Mouse (Mus musculus) heart, embryonic 14.5 days (tissue): Measurements from ENCODE around the gene Midn. TPM values are rescaled to one million over a fixed set of nuclear protein-coding genes. Genes with fewer than 3 reads are reported as not detected.

Source experiments
- ATAC-seq: fragments of 200-750 bp; cut with Nextera tagmentation; 2 replicates; pipeline ENCODE4 v1.8.0; 2017; ENCODE audit warnings: low read depth, moderate TSS enrichment; ENCODE audit not compliant: insufficient number of reproducible peaks, insufficient read depth, low FRiP score
- H3K27ac ChIP-seq, 2 experiments: fragments of 200-500 bp in 1 of 2; fragments of 300-500 bp in 1 of 2; sonication (generic) in 1 of 2; replicated peaks in 1 of 2; 2 replicates each; pipeline ENCODE4 v1.5.1; 2012 to 2014; ENCODE audit warnings: low read depth in 2 of 2, low read length in 2 of 2, control low read depth in 1 of 2, mild to moderate bottlenecking in 1 of 2, mixed read lengths in 1 of 2; ENCODE audit not compliant: control insufficient read depth in 1 of 2, insufficient read depth in 1 of 2
- H3K27me3 ChIP-seq: fragments of 300-500 bp; sonication (generic); 2 replicates; pipeline ENCODE4 v1.6.1; 2014; ENCODE audit warnings: mild to moderate bottlenecking, low read length, control low read depth; ENCODE audit not compliant: control insufficient read depth, insufficient read depth
- H3K36me3 ChIP-seq: fragments of 300-500 bp; sonication (generic); 2 replicates; pipeline ENCODE4 v1.6.1; 2014; ENCODE audit warnings: mild to moderate bottlenecking, control low read depth, low read length, mixed read lengths; ENCODE audit not compliant: control insufficient read depth, insufficient read depth
- H3K4me1 ChIP-seq, 2 experiments: fragments of 200-500 bp in 1 of 2; fragments of 300-500 bp in 1 of 2; sonication (generic) in 1 of 2; 2 replicates each; pipeline ENCODE4 v1.6.1; 2012 to 2014; ENCODE audit warnings: low read length in 2 of 2, control low read depth in 1 of 2, mixed read lengths in 1 of 2; ENCODE audit not compliant: control insufficient read depth in 2 of 2, insufficient read depth in 2 of 2
- H3K4me2 ChIP-seq: fragments of 300-500 bp; sonication (generic); 2 replicates; pipeline ENCODE4 v1.6.1; 2014; ENCODE audit warnings: mild to moderate bottlenecking, low read length
- H3K4me3 ChIP-seq, 2 experiments: fragments of 200-500 bp in 1 of 2; fragments of 300-500 bp in 1 of 2; sonication (generic) in 1 of 2; 2 replicates each; pipeline ENCODE4 v1.5.1; 2012 to 2014; ENCODE audit warnings: low read length in 2 of 2, mild to moderate bottlenecking in 2 of 2, control low read depth in 1 of 2, low read depth in 1 of 2, moderate library complexity in 1 of 2; ENCODE audit not compliant: control insufficient read depth in 1 of 2, insufficient read depth in 1 of 2
- H3K9ac ChIP-seq: fragments of 300-500 bp; sonication (generic); 2 replicates; pipeline ENCODE4 v1.6.1; 2014; ENCODE audit warnings: mild to moderate bottlenecking, low read length
- H3K9me3 ChIP-seq: fragments of 300-500 bp; sonication (generic); 2 replicates; pipeline ENCODE4 v1.6.1; 2016; ENCODE audit warnings: low read length, control low read depth; ENCODE audit not compliant: control insufficient read depth
- WGBS: fragments of 180-500 bp; shearing (Covaris S2); extraction: QIAGEN DNeasy Blood & Tissue Kit; methylation state at CpG from one replicate; pipeline ENCODE4 v1.1.7; 2014; 5-methylcytosine and 5-hydroxymethylcytosine counted together
- polyA plus RNA-seq: library from polyadenylated mRNA; unstranded; fragments of >200 nt; fragmentation: Nextera tagmentation; extraction: Ambion mirVana; gene quantifications from 2 replicates; pipeline ENCODE4 v1.2.1, GENCODE M21; 2014

Midn gene
- 21.2 and 25.8 TPM in 2 replicates for polyA plus RNA-seq

DNA sequence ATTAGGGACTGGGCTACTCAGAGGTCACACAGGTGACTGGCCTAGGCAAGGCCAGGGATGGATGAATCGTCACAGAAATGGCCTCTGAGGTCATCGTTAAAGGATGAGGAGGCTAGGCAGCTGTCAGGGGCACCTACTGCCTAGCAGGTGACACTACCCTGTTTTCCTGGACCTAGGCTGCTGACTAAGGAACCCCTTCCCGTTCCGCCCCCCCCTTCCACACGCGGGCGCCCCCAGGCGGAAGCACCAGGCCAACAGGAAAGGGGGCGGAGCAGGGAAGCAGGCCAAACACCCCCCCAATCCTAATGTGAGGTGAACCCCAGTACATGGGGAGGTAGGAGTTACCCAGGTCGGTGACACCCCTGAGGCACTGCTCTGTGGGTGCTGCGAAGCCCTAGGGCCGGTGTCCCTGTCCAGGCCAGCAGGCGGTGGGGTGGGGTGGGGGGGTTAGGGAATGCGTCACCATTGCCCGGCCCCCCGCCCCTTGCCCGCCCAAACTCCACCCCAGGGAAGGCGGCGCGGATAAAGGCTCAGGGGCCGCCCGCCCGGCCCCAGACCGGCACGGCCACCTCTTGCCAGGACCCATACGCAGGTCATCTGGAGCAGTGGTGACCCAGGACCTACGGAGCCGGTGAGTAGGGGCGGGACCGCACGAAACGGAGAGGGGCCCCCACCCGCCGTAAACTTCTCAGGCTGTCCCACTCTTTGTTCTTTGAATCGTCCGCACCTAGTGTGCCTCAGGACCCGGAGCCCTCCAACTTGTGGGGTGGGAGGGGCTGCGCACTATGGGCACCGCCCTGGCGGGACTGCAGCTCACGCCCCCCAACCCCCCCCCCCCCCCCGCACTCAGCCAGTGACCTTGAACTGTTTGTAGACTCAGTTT, at the start of gene Midn:
Gene Midn (plus strand): TSS at position 554 of the 883 bp plus-strand sequence.
- H3K9ac ChIP-seq = peak within 1 kb of the TSS; percentile 99
- H3K36me3 ChIP-seq = peaks cover 71% of the 10 kb centered on the region
- peak; percentile 51 for ATAC-seq
- WGBS = under 1% methylated on average over 33 of the region's 42 CpGs
- no peaks in the 10 kb centered on the region for H3K9me3 ChIP-seq
- H3K4me1 ChIP-seq = peaks cover 26 to 51% of the 10 kb centered on the region in 2 experiments
- H3K4me3 ChIP-seq = peak within 1 kb of the TSS; percentile 83 to 85
- H3K4me2 ChIP-seq = peak within 1 kb of the TSS; percentile 77
- peak within 1 kb of the TSS; percentile 99 for H3K27ac ChIP-seq
- H3K27me3 ChIP-seq = no peaks in the 10 kb centered on the region

DNA sequence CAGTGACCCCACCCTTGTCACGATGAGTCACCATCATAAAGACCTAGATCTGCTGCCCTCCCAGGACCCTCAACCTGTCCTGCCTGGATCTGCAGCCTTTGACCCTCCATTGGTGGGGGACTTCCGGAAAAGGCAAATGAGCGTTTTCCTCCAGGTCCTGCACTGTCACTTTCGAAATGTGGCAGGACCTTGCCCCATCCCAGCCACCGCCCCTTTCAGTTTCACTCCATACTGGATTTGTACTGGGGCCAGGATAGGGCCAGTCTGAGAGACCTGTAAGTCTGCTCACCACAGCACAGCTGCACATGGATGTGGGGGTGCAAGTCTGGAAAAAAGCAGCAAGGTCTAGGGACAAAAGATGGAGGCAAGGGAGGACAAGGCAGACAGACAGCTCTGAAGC, 49.4 kb upstream of the Midn start:
- Histone ChIP-seq H3K4me1 (peaks cover 37 to 65% of the 10 kb centered on the region in 2 experiments), H3K4me2 (no peak overlapping the region), H3K9ac (no peak overlapping the region), H3K9me3 (no peaks in the 10 kb centered on the region), H3K27ac (no peak overlapping the region), H3K27me3 (no peaks in the 10 kb centered on the region), H3K4me3 (no peak overlapping the region), H3K36me3 (no peaks in the 10 kb centered on the region)
- ATAC-seq = no peak
- 68% methylated on average over 5 of the region's 5 CpGs for WGBS

DNA sequence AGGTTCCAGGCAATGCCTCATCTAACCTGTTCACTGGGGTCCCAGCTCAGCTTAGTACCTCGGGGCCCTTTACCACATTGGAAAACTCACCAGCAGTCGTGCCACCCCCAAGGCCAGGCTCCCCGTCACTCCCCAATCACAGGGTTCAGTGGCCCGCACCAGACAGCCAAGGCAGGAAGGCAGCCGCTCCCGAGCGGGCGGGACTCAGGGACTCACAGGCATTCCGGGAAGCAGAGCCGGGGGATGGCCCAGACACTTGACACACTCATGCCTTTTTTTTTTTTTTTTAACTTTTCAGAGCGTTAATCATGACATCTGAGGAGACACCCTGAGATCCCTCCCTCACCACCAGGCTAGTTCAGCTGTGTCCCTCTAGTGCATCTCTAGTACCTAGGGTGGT, 47.1 kb upstream of the Midn start:
- Histone ChIP-seq H3K4me2 (peak overlapping the region; percentile 72), H3K4me3 (peak overlapping the region; percentile 5 to 88; a peak in 3 of 4 replicates), H3K36me3 (no peaks in the 10 kb centered on the region), H3K9ac (peak overlapping the region; percentile 95), H3K4me1 (peaks cover 29 to 43% of the 10 kb centered on the region in 2 experiments), H3K9me3 (no peaks in the 10 kb centered on the region), H3K27me3 (no peaks in the 10 kb centered on the region), H3K27ac (0 out of 4 replicates have a peak overlapping the region, but pooled peaks of 1 of the 2 experiments have one; percentile 9)
- 44% methylated on average over 11 of the region's 11 CpGs for WGBS
- no peak for ATAC-seq

DNA sequence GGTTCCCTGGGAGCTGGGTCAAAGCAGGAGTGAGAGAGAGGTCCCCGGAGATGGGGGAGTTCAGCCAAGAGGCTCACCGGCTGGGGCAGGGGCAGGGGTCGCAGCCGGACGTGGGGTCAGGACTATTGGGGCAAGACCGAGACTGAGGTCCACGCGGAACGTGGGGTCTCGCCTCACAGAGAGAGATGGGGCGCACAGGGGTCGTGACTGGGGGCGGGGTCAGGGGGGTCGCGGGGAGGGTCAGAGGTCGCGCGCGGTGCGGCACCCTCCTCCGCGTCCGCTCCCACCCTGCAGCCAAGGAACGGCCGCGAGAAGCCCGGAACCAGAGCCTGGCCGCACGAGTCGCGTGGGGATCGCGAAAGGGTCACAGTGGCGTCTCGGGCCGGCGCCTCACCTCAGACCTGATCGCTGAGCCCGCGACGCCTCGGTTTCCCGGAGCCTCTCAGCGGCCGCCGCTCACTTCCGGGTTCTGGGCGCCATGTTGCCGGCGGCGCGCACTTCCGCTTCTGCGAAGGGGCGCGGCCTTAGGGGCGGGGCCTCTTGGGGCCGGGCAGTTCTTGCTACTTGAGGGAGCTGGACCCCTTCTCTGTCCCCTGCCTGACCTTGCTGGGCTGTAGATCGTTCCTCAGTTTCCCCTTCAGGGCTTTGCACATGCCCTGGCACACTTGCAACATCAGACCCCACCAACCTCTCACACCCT, 45.7 kb upstream of the Midn start:
- H3K9me3 ChIP-seq = no peaks in the 10 kb centered on the region
- H3K36me3 ChIP-seq = no peaks in the 10 kb centered on the region
- ATAC-seq = peak; percentile 55
- no peaks in the 10 kb centered on the region for H3K27me3 ChIP-seq
- H3K9ac ChIP-seq = peak overlapping the region; percentile 95
- WGBS = under 1% methylated on average over 49 of the region's 59 CpGs
- peaks cover 21 to 31% of the 10 kb centered on the region in 2 experiments for H3K4me1 ChIP-seq
- peak overlapping the region; percentile 88 to 90 for H3K4me3 ChIP-seq
- H3K4me2 ChIP-seq = peak overlapping the region; percentile 72
- peak overlapping the region; percentile 51 to 66; a peak in 3 of 4 replicates for H3K27ac ChIP-seq

DNA sequence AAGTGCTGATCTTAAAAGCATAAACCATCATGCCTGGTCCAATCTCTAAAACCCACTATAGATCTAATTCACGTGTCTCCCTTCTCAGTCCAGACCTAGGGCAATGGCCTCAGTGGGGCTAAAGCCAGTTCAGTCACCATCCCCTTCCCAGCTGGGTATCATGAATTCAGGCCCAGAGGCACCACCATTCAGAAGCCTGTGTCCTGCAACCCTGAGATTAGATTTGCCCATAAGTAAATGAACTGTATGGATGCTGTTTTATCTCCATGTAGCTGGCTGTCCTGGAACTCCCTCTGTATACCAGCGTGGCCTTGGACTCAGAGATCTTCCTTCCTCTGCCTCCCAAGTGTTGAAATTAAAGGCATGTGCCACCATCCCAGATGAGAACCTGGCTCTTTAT, 45.0 kb upstream of the Midn start:
- peak overlapping the region; percentile 95 for H3K9ac ChIP-seq
- H3K9me3 ChIP-seq = no peaks in the 10 kb centered on the region
- H3K36me3 ChIP-seq = no peaks in the 10 kb centered on the region
- 80% methylated on average over 2 of the region's 2 CpGs for WGBS
- peak overlapping the region; percentile 20 to 66; a peak in 3 of 4 replicates for H3K27ac ChIP-seq
- peaks cover 16 to 24% of the 10 kb centered on the region in 2 experiments for H3K4me1 ChIP-seq
- no peak overlapping the region for H3K4me3 ChIP-seq
- peak overlapping the region; percentile 72 for H3K4me2 ChIP-seq
- H3K27me3 ChIP-seq = no peaks in the 10 kb centered on the region
- no peak for ATAC-seq

DNA sequence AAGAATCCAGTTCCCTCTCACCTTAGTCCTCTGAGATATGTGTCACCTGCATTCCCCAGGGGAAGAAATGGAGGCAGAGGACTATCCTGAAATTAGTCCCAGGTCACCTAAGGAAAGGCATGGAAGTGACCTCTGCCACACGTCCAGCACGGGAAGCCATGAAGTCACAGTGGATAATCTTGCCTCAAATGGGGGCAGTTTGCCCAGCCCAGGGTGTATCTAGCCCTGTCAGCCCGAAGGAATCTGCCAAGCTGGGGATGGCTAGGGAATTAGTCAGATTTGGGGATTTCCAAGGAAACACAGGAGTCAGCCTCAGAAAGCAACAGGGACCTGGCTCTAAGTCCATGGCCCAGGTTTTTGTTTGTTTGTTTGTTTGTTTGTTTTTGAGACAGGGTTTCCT, 43.9 kb upstream of the Midn start:
- 78% methylated on average over 3 of the region's 3 CpGs for WGBS
- Histone ChIP-seq H3K9me3 (no peaks in the 10 kb centered on the region), H3K27me3 (no peaks in the 10 kb centered on the region), H3K27ac (no peak overlapping the region), H3K36me3 (no peaks in the 10 kb centered on the region), H3K4me1 (peaks cover 16 to 22% of the 10 kb centered on the region in 2 experiments), H3K4me2 (no peak overlapping the region), H3K9ac (no peak overlapping the region), H3K4me3 (no peak overlapping the region)
- ATAC-seq = no peak

DNA sequence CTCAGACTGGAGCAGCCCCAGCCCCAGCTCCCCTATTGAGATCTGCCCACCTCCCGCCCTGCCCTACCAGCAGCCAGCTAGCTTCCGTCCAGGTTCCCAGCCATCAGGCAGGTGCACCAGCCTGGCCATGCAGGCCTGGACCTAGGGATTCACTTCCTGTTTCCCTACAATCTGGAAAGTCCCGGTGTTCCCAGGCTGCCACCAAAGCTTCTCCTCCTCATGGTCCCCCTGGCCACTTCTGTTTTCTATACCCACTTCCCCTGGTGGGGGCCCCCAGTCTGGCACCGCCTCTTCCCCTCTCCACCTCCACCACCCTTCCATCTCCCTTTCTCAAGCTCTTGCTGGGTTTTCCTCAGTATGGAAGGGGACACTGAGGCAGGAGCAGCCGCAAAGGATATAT, 42.6 kb upstream of the Midn start, which contains the start of gene Sbno2:
Gene Sbno2 (minus strand): TSS at position 112 of the 400 bp plus-strand sequence.
- no peak within 1 kb of the TSS for H3K9ac ChIP-seq
- H3K4me3 ChIP-seq = no peak within 1 kb of the TSS
- H3K27me3 ChIP-seq = no peaks in the 10 kb centered on the region
- H3K4me1 ChIP-seq = peaks cover 14 to 21% of the 10 kb centered on the region in 2 experiments
- H3K4me2 ChIP-seq = no peak within 1 kb of the TSS
- ATAC-seq = no peak
- WGBS = 59% methylated on average over 5 of the region's 5 CpGs
- no peaks in the 10 kb centered on the region for H3K9me3 ChIP-seq
- no peaks in the 10 kb centered on the region for H3K36me3 ChIP-seq
- H3K27ac ChIP-seq = no peak within 1 kb of the TSS
